Mouse (Mus musculus) CH12.LX (cell line): ENCODE measurements at regions not wholly inside any gene's neighbourhood (a gene's known extent, or its start where the extent isn't known, plus 50 kb on each side); places are given as distances from the start of the nearest gene placed in this dataset.
A peak's percentile ranks its signal among the peaks of the same experiment; 100 is the strongest.

Source experiments
- DNase-seq: peaks from one replicate; pipeline ENCODE4 v3.0.0-alpha.2; 2013; ENCODE audit errors: extremely low read depth
- H3K27ac ChIP-seq: 2 replicates; pipeline ENCODE4 v1.5.1; 2012; ENCODE audit warnings: low read depth, mild to moderate bottlenecking, control low read depth, moderate library complexity; ENCODE audit not compliant: insufficient read depth
- H3K27me3 ChIP-seq: replicated peaks from 2 replicates; pipeline ENCODE3; 2012; ENCODE audit warnings: inconsistent platforms
- H3K36me3 ChIP-seq, 2 experiments: replicated peaks in 1 of 2; 2 replicates each; pipeline versions ENCODE3 to v1.6.1; 2012; ENCODE audit warnings: inconsistent platforms in 1 of 2, low read length in 1 of 2, mild to moderate bottlenecking in 1 of 2, mixed read lengths in 1 of 2, moderate library complexity in 1 of 2; ENCODE audit not compliant: control insufficient read depth in 1 of 2, insufficient read depth in 1 of 2
- H3K4me1 ChIP-seq, 2 experiments: 2 replicates each; pipeline ENCODE4 v1.6.1; 2012; ENCODE audit warnings: inconsistent platforms in 1 of 2, moderate library complexity in 1 of 2; ENCODE audit not compliant: insufficient read depth in 2 of 2, control insufficient read depth in 1 of 2
- H3K4me2 ChIP-seq: 2 replicates; pipeline ENCODE4 v1.6.1; 2012; ENCODE audit warnings: low read depth, mild to moderate bottlenecking, control low read depth; ENCODE audit not compliant: poor library complexity, insufficient read depth, severe bottlenecking
- H3K4me3 ChIP-seq, 3 experiments: fragments of 150-350 bp in 1 of 3; sonication (generic) in 1 of 3; replicated peaks in 1 of 3; 2 replicates each; pipeline versions ENCODE3 to v1.5.1; 2011 to 2012; ENCODE audit warnings: low read depth in 2 of 3, low read length in 2 of 3, mild to moderate bottlenecking in 2 of 3, moderate library complexity in 2 of 3, control low read depth in 1 of 3, improper control_type of control experiment in 1 of 3, inconsistent platforms in 1 of 3, mixed read lengths in 1 of 3; ENCODE audit not compliant: poor library complexity in 1 of 3
- H3K79me2 ChIP-seq: replicated peaks from 2 replicates; pipeline ENCODE4 v1.6.1; 2012; ENCODE audit warnings: mild to moderate bottlenecking, moderate library complexity; ENCODE audit not compliant: control insufficient read depth, poor library complexity, insufficient read depth, severe bottlenecking; ENCODE audit errors: extremely low read depth
- H3K9ac ChIP-seq: 2 replicates; pipeline ENCODE4 v1.6.1; 2012; ENCODE audit warnings: low read depth, mild to moderate bottlenecking, control low read depth, moderate library complexity; ENCODE audit not compliant: insufficient read depth
- H3K9me3 ChIP-seq: replicated peaks from 2 replicates; pipeline ENCODE3; 2012; ENCODE audit warnings: low read length, inconsistent platforms, mixed read lengths
- BHLHE40 ChIP-seq: IDR thresholded peaks from 2 replicates; pipeline ENCODE4 v1.6.1; 2011; ENCODE audit warnings: mild to moderate bottlenecking, low read depth, low read length, improper control_type of control experiment
- CHD2 ChIP-seq: IDR thresholded peaks from 2 replicates; pipeline ENCODE4 v1.6.1; 2011; ENCODE audit warnings: low read length, improper control_type of control experiment
- CTCF ChIP-seq, 2 experiments: IDR thresholded peaks in 1 of 2; conservative IDR thresholded peaks in 1 of 2; 2 replicates each; pipeline ENCODE4 v1.5.1; 2011 to 2012; ENCODE audit warnings: low read depth in 2 of 2, low read length in 2 of 2, improper control_type of control experiment in 1 of 2, inconsistent platforms in 1 of 2, mild to moderate bottlenecking in 1 of 2, moderate library complexity in 1 of 2
- ELF1 ChIP-seq: IDR thresholded peaks from 2 replicates; pipeline ENCODE4 v1.6.1; 2014; ENCODE audit warnings: low read depth, mild to moderate bottlenecking, inconsistent platforms, low read length, improper control_type of control experiment
- IRF4 ChIP-seq: IDR thresholded peaks from 2 replicates; pipeline ENCODE4 v1.6.1; 2014; ENCODE audit warnings: low read depth, mild to moderate bottlenecking, inconsistent platforms, low read length, improper control_type of control experiment
- JUN ChIP-seq: IDR thresholded peaks from 2 replicates; pipeline ENCODE4 v1.6.1; 2011; ENCODE audit warnings: low read depth, mild to moderate bottlenecking, low read length, improper control_type of control experiment, moderate library complexity; ENCODE audit not compliant: insufficient read depth
- KAT2A ChIP-seq: IDR thresholded peaks from 2 replicates; pipeline ENCODE4 v1.6.1; 2012; ENCODE audit warnings: low read length, improper control_type of control experiment, inconsistent platforms; ENCODE audit not compliant: insufficient replicate concordance
- MAFK ChIP-seq: IDR thresholded peaks from 2 replicates; pipeline ENCODE4 v1.6.1; 2011; ENCODE audit warnings: low read length, improper control_type of control experiment; ENCODE audit not compliant: insufficient replicate concordance
- MAZ ChIP-seq: IDR thresholded peaks from 2 replicates; pipeline ENCODE4 v1.6.1; 2012; ENCODE audit warnings: low read depth, mild to moderate bottlenecking, inconsistent platforms, low read length, improper control_type of control experiment, moderate library complexity
- MYC ChIP-seq: IDR thresholded peaks from 2 replicates; pipeline ENCODE4 v1.6.1; 2011; ENCODE audit warnings: low read depth, mild to moderate bottlenecking, improper control_type of control experiment, low read length
- NELFE ChIP-seq: IDR thresholded peaks from 2 replicates; pipeline ENCODE4 v1.6.1; 2011; ENCODE audit warnings: low read depth, low read length, improper control_type of control experiment
- NRF1 ChIP-seq: IDR thresholded peaks from 2 replicates; pipeline ENCODE4 v1.6.1; 2014; ENCODE audit warnings: low read depth, mild to moderate bottlenecking, inconsistent platforms, low read length, improper control_type of control experiment, moderate library complexity
- POLR2AphosphoS2 ChIP-seq: IDR thresholded peaks from 2 replicates; pipeline ENCODE4 v1.6.1; 2011; ENCODE audit warnings: low read depth, low read length, improper control_type of control experiment
- RAD21 ChIP-seq: IDR thresholded peaks from 2 replicates; pipeline ENCODE4 v1.6.1; 2011; ENCODE audit warnings: low read depth, mild to moderate bottlenecking, low read length, improper control_type of control experiment, moderate library complexity
- SIN3A ChIP-seq: IDR thresholded peaks from 2 replicates; pipeline ENCODE4 v1.6.1; 2012; ENCODE audit warnings: low read length, improper control_type of control experiment, inconsistent platforms
- SMC3 ChIP-seq: IDR thresholded peaks from 2 replicates; pipeline ENCODE4 v1.6.1; 2011; ENCODE audit warnings: low read depth, low read length, improper control_type of control experiment
- TCF12 ChIP-seq: IDR thresholded peaks from 2 replicates; pipeline ENCODE4 v1.6.1; 2014; ENCODE audit warnings: low read depth, mild to moderate bottlenecking, inconsistent platforms, low read length, improper control_type of control experiment
- UBTF ChIP-seq: IDR thresholded peaks from 2 replicates; pipeline ENCODE4 v1.6.1; 2012; ENCODE audit warnings: low read depth, mild to moderate bottlenecking, inconsistent platforms, low read length, improper control_type of control experiment, moderate library complexity
- ZC3H11A ChIP-seq: IDR thresholded peaks from 2 replicates; pipeline ENCODE4 v1.6.1; 2012; ENCODE audit warnings: low read depth, mild to moderate bottlenecking, inconsistent platforms, low read length, improper control_type of control experiment
- ZKSCAN1 ChIP-seq: IDR thresholded peaks from 2 replicates; pipeline ENCODE4 v1.6.1; 2012; ENCODE audit warnings: low read depth, inconsistent platforms, low read length, improper control_type of control experiment, borderline replicate concordance
- dilution Hi-C: fragments of 300-500 bp; cut with MboI; formaldehyde crosslinking; loops from 2 replicates; pipeline ENCODE4 v1.14.3; 2020; ENCODE audit warnings: low sequenced_read_pairs; ENCODE audit not compliant: extremely low pct_unique_long_range_greater_than_20kb, extremely low pct_ligation_motif_present
- in situ Hi-C: fragments of 300-500 bp; cut with MboI; formaldehyde crosslinking; loops from 3 replicates; pipeline ENCODE4 v1.14.3; 2019; ENCODE audit warnings: low sequenced_read_pairs, low pct_ligation_motif_present, low pct_unique_long_range_greater_than_20kb, mixed read lengths

GRCm38 (mm10) chr9:91048569-91048968 is 313.6 kb upstream of the Zic4 start:
- Histone ChIP-seq H3K4me3 (no peak overlapping the region), H3K27ac (no peak overlapping the region), H3K9ac (no peak overlapping the region), H3K4me2 (peak overlapping the region; percentile 29; the same call in 1 of the 2 replicates), H3K27me3 (no peaks in the 10 kb centered on the region), H3K4me1 (peaks cover 0 to 9% of the 10 kb centered on the region in 2 experiments; a peak in 2 of 4 replicates), H3K79me2 (no peaks in the 10 kb centered on the region), H3K36me3 (no peaks in the 10 kb centered on the region), H3K9me3 (no peaks in the 10 kb centered on the region)
- DNase-seq = peak; percentile 29
- TF ChIP-seq SMC3 = peak; percentile 64
- TF ChIP-seq ELF1 = no peak
- TF ChIP-seq CTCF (conservative IDR thresholded peaks at IDR 0.05 in 1 of 2, IDR thresholded peaks at IDR 0.05 in 1 of 2; ENCODE audit: low read depth in 2 of 2, low read length in 2 of 2) = peak; percentile 34 to 75; a peak in 3 of 4 replicates
- TF ChIP-seq POLR2AphosphoS2 = no peak
- TF ChIP-seq CHD2 = no peak
- TF ChIP-seq MAFK = no peak
- peak; percentile 60 for TF ChIP-seq RAD21
- peak; percentile 20; the same call in 1 of the 2 replicates for TF ChIP-seq IRF4
- dilution Hi-C loops = no loop called here
- in situ Hi-C loops = no loop called here

- H3K27ac ChIP-seq = no peak overlapping the region
- dilution Hi-C loops = no loop called here
- H3K9me3 ChIP-seq = no peaks in the 10 kb centered on the region
- TF ChIP-seq NRF1 (no peak), ZKSCAN1 (no peak), NELFE (no peak), SIN3A (no peak), JUN (no peak), UBTF (no peak), BHLHE40 (no peak), MYC (no peak), TCF12 (no peak), RAD21 (no peak), ZC3H11A (no peak), MAZ (no peak), KAT2A (no peak)
- TF ChIP-seq, all 38 proteins: peak for 0
- DNase-seq = no peak
- Histone ChIP-seq H3K36me3 (no peaks in the 10 kb centered on the region), H3K4me3 (no peak overlapping the region), H3K9ac (no peak overlapping the region), H3K4me2 (no peak overlapping the region), H3K27me3 (no peaks in the 10 kb centered on the region), H3K79me2 (no peaks in the 10 kb centered on the region), H3K4me1 (peaks cover 0 to 3% of the 10 kb centered on the region in 2 experiments; a peak in 2 of 4 replicates)
- in situ Hi-C loops = no loop called here
Measured at GRCm38 (mm10) chr9:91053065-91053793, 309.0 kb upstream of the Zic4 start.
